8 mouse cellular contexts compared by ENCODE assay signal in genomic region chr3:123386157-123386780, GRCm38 (mm10). TPM values are rescaled to one million over a fixed set of nuclear protein-coding genes. Genes with fewer than 3 reads are reported as not detected.
DNase-seq lines count a peak whose midpoint lies in the region; ATAC-seq and TF ChIP-seq lines count a peak whose summit lies in the region.
"Not testable (repeated sequence)": the region's sequence is repeated elsewhere in the genome, so short reads cannot be mapped to it uniquely, and the experiment has no call there.

No protein-coding gene starts in this region.

- H3K36me3 ChIP-seq in forebrain, embryonic 12.5 days (replicated peaks); heart, embryonic 16.5 days (ENCODE audit: control insufficient read depth, insufficient read depth); intestine, postnatal 0 days (ENCODE audit: control insufficient read depth, insufficient read depth); limb, embryonic 15.5 days; megakaryocyte, embryonic 14.5 days (replicated peaks; ENCODE audit: low read length); neural tube, embryonic 15.5 days: not testable (repeated sequence)

- peak overlapping the region; percentile 51 for H3K9ac ChIP-seq in forebrain, embryonic 12.5 days
- H3K9ac ChIP-seq in heart, embryonic 16.5 days (ENCODE audit: low read length): peak overlapping the region; percentile 81
- H3K9ac ChIP-seq in intestine, postnatal 0 days (ENCODE audit: low read depth, low read length): not testable (repeated sequence)
- H3K9ac ChIP-seq in limb, embryonic 15.5 days: peak overlapping the region; percentile 33; the same call in 1 of the 2 replicates
- peak overlapping the region; percentile 72 for H3K9ac ChIP-seq in neural tube, embryonic 15.5 days (replicated peaks)

- 21% methylated on average over 12 of the region's 12 CpGs for WGBS in forebrain, embryonic 12.5 days
- 14% methylated on average over 12 of the region's 12 CpGs for WGBS in heart, embryonic 16.5 days
- WGBS in intestine, postnatal 0 days: 19% methylated on average over 12 of the region's 12 CpGs
- WGBS in limb, embryonic 15.5 days: 20% methylated on average over 12 of the region's 12 CpGs
- WGBS in neural tube, embryonic 15.5 days: 14% methylated on average over 12 of the region's 12 CpGs

- peak; percentile 22 for ATAC-seq in CD4-positive, CD25-positive, alpha-beta regulatory T cell, adult 4 months
- peak; percentile 79 for ATAC-seq in forebrain, embryonic 12.5 days (ENCODE audit: low FRiP score)
- peak; percentile 56; the same call in 1 of the 2 replicates for ATAC-seq in heart, embryonic 16.5 days (replicated peaks; ENCODE audit: extremely low read depth, insufficient read depth, low FRiP score)
- ATAC-seq in intestine, postnatal 0 days: peak; percentile 41; the same call in 1 of the 2 replicates
- not testable (repeated sequence) for ATAC-seq in limb, embryonic 15.5 days (ENCODE audit: insufficient number of reproducible peaks, low FRiP score, low TSS enrichment, low read depth)
- peak; percentile 84 for ATAC-seq in neural tube, embryonic 15.5 days (ENCODE audit: low FRiP score)

- DNase-seq in cerebellum, postnatal 10 days: peak; percentile 13 to 15

- H3K4me1 ChIP-seq in forebrain, embryonic 12.5 days: peaks cover 15% of the 10 kb centered on the region
- H3K4me1 ChIP-seq in heart, embryonic 16.5 days (ENCODE audit: control insufficient read depth, insufficient read depth, low read length); intestine, postnatal 0 days (replicated peaks; ENCODE audit: control insufficient read depth, insufficient read depth, low read length); limb, embryonic 15.5 days: not testable (repeated sequence)
- H3K4me1 ChIP-seq in megakaryocyte, embryonic 14.5 days: peaks cover 19% of the 10 kb centered on the region
- H3K4me1 ChIP-seq in neural tube, embryonic 15.5 days: peaks cover 19% of the 10 kb centered on the region

- peak overlapping the region; percentile 67 for H3K4me2 ChIP-seq in forebrain, embryonic 12.5 days
- peak overlapping the region; percentile 82 for H3K4me2 ChIP-seq in heart, embryonic 16.5 days (ENCODE audit: low read depth, low read length)
- H3K4me2 ChIP-seq in intestine, postnatal 0 days (replicated peaks; ENCODE audit: low read depth): peak overlapping the region; percentile 65
- H3K4me2 ChIP-seq in limb, embryonic 15.5 days: peak overlapping the region; percentile 55
- peak overlapping the region; percentile 63 for H3K4me2 ChIP-seq in neural tube, embryonic 15.5 days

- not testable (repeated sequence) for H3K27me3 ChIP-seq in forebrain, embryonic 12.5 days; heart, embryonic 16.5 days (ENCODE audit: control insufficient read depth, insufficient read depth, low read length); intestine, postnatal 0 days (replicated peaks; ENCODE audit: control insufficient read depth, insufficient read depth, low read length); limb, embryonic 15.5 days; megakaryocyte, embryonic 14.5 days (replicated peaks); neural tube, embryonic 15.5 days (replicated peaks)

- peak overlapping the region; percentile 94 for H3K27ac ChIP-seq in forebrain, embryonic 12.5 days
- peak overlapping the region; percentile 80 for H3K27ac ChIP-seq in heart, embryonic 16.5 days (ENCODE audit: low read length)
- not testable (repeated sequence) for H3K27ac ChIP-seq in intestine, postnatal 0 days (ENCODE audit: low read depth, low read length)
- peak overlapping the region; percentile 92 for H3K27ac ChIP-seq in limb, embryonic 15.5 days
- peak overlapping the region; percentile 95 for H3K27ac ChIP-seq in neural tube, embryonic 15.5 days (replicated peaks)

- H3K9me3 ChIP-seq in forebrain, embryonic 12.5 days; heart, embryonic 16.5 days (replicated peaks; ENCODE audit: control insufficient read depth, low read length); intestine, postnatal 0 days (ENCODE audit: control insufficient read depth); limb, embryonic 15.5 days; megakaryocyte, embryonic 14.5 days; neural tube, embryonic 15.5 days (replicated peaks): not testable (repeated sequence)

- H3K4me3 ChIP-seq in forebrain, embryonic 12.5 days (replicated peaks): peak overlapping the region; percentile 71
- H3K4me3 ChIP-seq in heart, embryonic 16.5 days (ENCODE audit: low read length): peak overlapping the region; percentile 60
- peak overlapping the region; percentile 63 for H3K4me3 ChIP-seq in intestine, postnatal 0 days (ENCODE audit: low read depth, low read length)
- peak overlapping the region; percentile 79 for H3K4me3 ChIP-seq in limb, embryonic 15.5 days
- peak overlapping the region; percentile 98 for H3K4me3 ChIP-seq in megakaryocyte, embryonic 14.5 days (replicated peaks)
- peak overlapping the region; percentile 75 for H3K4me3 ChIP-seq in neural tube, embryonic 15.5 days (replicated peaks)

- not testable (repeated sequence) for TF ChIP-seq CTCF in intestine, postnatal 0 days (IDR thresholded peaks at IDR 0.05; ENCODE audit: low read depth)

RNA-seq across cellular contexts. Expression of gene Mettl14, which starts 0.4 kb away (rescaled TPM):
- 10 to 100 TPM; 16.7 to 29.9 TPM for polyA plus RNA-seq in CD4-positive, CD25-positive, alpha-beta regulatory T cell, adult 4 months (2017; shearing (Covaris generic))
- polyA plus RNA-seq in forebrain, embryonic 12.5 days (2016; fragmentation: Nextera tagmentation; extraction: Ambion mirVana): 38.1 and 40.7 TPM in 2 replicates
- 19.8 and 23.5 TPM in 2 replicates for polyA plus RNA-seq in heart, embryonic 16.5 days (2015; fragmentation: Nextera tagmentation; extraction: Ambion mirVana)
- polyA plus RNA-seq in intestine, postnatal 0 days (2015; fragmentation: Nextera tagmentation; extraction: Ambion mirVana): 11.1 and 11.7 TPM in 2 replicates
- 23.8 and 24.6 TPM in 2 replicates for polyA plus RNA-seq in limb, embryonic 15.5 days (2015; fragmentation: Nextera tagmentation; extraction: Ambion mirVana)
- polyA plus RNA-seq in megakaryocyte, embryonic 14.5 days (2012; ENCODE audit: insufficient read depth, low replicate concordance): 4.4 TPM in 1 of 2 replicates, not detected in the other
- polyA plus RNA-seq in neural tube, embryonic 15.5 days (2015; fragmentation: Nextera tagmentation; extraction: Ambion mirVana): 19.9 and 23.6 TPM in 2 replicates
